Mouse (Mus musculus): Measurements from ENCODE around the gene Iqch. TPM values are rescaled to one million over a fixed set of nuclear protein-coding genes. Genes with fewer than 3 reads are reported as not detected.

The Iqch gene
- total and polyA plus RNA-seq, 2 experiments, result 0.06 to 0.28 TPM

DNA sequence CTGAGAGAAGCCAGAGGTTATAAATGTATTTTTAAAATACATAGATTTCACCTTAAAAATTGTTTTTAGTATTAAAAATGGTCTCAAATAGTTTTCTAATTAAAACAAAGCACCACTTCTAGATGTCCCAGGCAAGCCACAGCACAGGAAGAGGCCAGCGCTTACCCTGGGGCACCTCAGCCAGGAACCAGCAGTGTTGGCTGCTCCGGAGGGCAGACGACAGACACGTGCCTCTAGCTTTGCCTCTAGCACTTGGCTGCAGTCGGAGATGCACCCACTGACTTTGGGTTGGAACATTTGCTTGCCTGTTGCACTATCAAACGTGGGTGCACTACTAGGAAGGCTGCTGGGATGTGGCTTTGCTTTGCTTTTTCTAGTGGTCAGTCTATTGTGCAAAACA is 30.4 kb downstream of the Iqch start:
- Histone ChIP-seq H3K79me2 (ENCODE audit: control insufficient read depth, insufficient read depth, low read length) (no peaks in the 10 kb centered on the region), H3K27ac (replicated peaks; ENCODE audit: insufficient read depth, low read depth, low read length) (no peak overlapping the region), H3K36me3 (ENCODE audit: control insufficient read depth, insufficient read depth, low read length) (no peaks in the 10 kb centered on the region), H3K4me3 (ENCODE audit: insufficient read depth, low read depth, low read length) (no peak overlapping the region), H3K27me3 (ENCODE audit: control insufficient read depth, insufficient read depth, low read length) (no peaks in the 10 kb centered on the region), H3K4me1 (ENCODE audit: control insufficient read depth, insufficient read depth, low read length) (no peaks in the 10 kb centered on the region), H3K9ac (ENCODE audit: low read depth, low read length) (no peak overlapping the region)
- 50% methylated on average over 6 of the region's 6 CpGs for WGBS
- no peak for TF ChIP-seq POLR2A (IDR thresholded peaks at IDR 0.05; ENCODE audit: extremely low read depth, insufficient read depth, low read length)
- no peak for TF ChIP-seq CTCF (IDR thresholded peaks at IDR 0.05; ENCODE audit: low read depth, low read length)
- DNase-seq (ENCODE audit: extremely low read depth, low read depth, low spot score), result no peak

DNA sequence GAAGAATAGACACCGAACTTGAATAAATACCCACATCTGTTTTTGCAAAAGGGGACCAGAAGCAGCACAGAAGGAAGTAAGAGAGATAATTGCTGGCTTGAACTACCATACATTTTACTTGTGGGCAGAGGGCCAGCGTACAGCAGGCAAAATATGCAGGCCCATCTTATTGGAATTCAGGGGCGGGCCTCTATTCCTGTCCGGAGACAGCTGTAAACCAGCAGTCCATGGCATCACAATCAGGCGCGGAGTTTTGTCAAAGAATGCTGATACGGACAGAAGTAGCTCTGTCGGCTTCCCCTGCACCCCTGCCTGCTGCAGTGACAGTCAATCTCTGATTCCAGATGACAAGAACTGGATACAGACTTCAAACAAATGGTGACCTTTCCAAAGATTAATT is 33.5 kb downstream of the Iqch start:
- H3K9ac ChIP-seq (ENCODE audit: low read depth, low read length), result no peak overlapping the region
- DNase-seq (ENCODE audit: extremely low read depth, low read depth, low spot score), result no peak
- no peaks in the 10 kb centered on the region for H3K27me3 ChIP-seq (ENCODE audit: control insufficient read depth, insufficient read depth, low read length)
- 54% methylated on average over 8 of the region's 8 CpGs for WGBS
- TF ChIP-seq POLR2A (IDR thresholded peaks at IDR 0.05; ENCODE audit: extremely low read depth, insufficient read depth, low read length), result no peak
- no peak for TF ChIP-seq CTCF (IDR thresholded peaks at IDR 0.05; ENCODE audit: low read depth, low read length)
- no peak overlapping the region for H3K27ac ChIP-seq (replicated peaks; ENCODE audit: insufficient read depth, low read depth, low read length)
- H3K36me3 ChIP-seq (ENCODE audit: control insufficient read depth, insufficient read depth, low read length), result no peaks in the 10 kb centered on the region
- no peaks in the 10 kb centered on the region for H3K4me1 ChIP-seq (ENCODE audit: control insufficient read depth, insufficient read depth, low read length)
- no peaks in the 10 kb centered on the region for H3K79me2 ChIP-seq (ENCODE audit: control insufficient read depth, insufficient read depth, low read length)
- no peak overlapping the region for H3K4me3 ChIP-seq (ENCODE audit: insufficient read depth, low read depth, low read length)

DNA sequence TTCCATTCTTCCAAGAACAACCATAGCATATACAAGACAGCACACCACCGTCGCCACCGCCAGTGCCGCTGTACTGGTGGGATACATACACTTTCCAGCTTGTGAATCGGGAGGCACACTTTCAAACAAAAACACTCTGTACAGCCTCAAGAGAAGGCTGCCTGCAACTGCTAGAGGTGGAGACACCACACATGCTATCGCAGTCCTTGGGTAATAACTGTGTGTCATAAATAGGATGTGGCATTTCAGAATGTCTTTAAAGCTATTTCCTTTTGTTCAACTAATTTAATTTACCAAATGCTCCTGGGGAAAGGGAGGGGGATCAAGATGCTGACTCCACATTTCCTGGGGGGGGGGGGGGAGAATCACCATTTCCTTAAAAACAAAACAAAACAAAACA is 34.0 kb downstream of the Iqch start:
- no peaks in the 10 kb centered on the region for H3K4me1 ChIP-seq (ENCODE audit: control insufficient read depth, insufficient read depth, low read length)
- no peak overlapping the region for H3K4me3 ChIP-seq (ENCODE audit: insufficient read depth, low read depth, low read length)
- H3K79me2 ChIP-seq (ENCODE audit: control insufficient read depth, insufficient read depth, low read length), result no peaks in the 10 kb centered on the region
- 81% methylated on average over 6 of the region's 6 CpGs for WGBS
- H3K27me3 ChIP-seq (ENCODE audit: control insufficient read depth, insufficient read depth, low read length), result no peaks in the 10 kb centered on the region
- no peaks in the 10 kb centered on the region for H3K36me3 ChIP-seq (ENCODE audit: control insufficient read depth, insufficient read depth, low read length)
- no peak overlapping the region for H3K9ac ChIP-seq (ENCODE audit: low read depth, low read length)
- no peak for TF ChIP-seq CTCF (IDR thresholded peaks at IDR 0.05; ENCODE audit: low read depth, low read length)
- no peak for TF ChIP-seq POLR2A (IDR thresholded peaks at IDR 0.05; ENCODE audit: extremely low read depth, insufficient read depth, low read length)
- DNase-seq (ENCODE audit: extremely low read depth, low read depth, low spot score), result no peak
- H3K27ac ChIP-seq (replicated peaks; ENCODE audit: insufficient read depth, low read depth, low read length), result peak overlapping the region; percentile 18; the same call in 1 of the 2 replicates

DNA sequence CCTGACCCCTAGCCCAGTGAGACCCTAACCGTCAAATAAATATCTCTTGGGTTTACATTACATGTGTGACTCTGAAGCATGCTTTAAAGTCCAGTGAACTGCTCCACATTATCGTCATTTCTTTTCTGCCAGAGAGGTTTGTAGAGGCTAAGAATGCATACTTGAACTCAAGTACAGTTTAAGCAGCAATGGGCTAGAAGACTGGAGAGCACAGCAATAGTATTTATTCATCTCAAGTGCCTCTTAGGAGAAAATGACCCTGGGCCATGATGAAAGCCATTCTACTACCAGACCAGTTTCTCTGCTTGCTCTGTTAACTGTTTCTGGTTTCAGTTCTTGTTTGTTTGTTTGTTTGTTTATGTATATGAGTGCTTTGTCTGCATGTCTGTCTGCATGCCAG is 38.9 kb downstream of the Iqch start:
- no peak for DNase-seq (ENCODE audit: extremely low read depth, low read depth, low spot score)
- Histone ChIP-seq H3K27ac (replicated peaks; ENCODE audit: insufficient read depth, low read depth, low read length) (no peak overlapping the region), H3K27me3 (ENCODE audit: control insufficient read depth, insufficient read depth, low read length) (no peaks in the 10 kb centered on the region), H3K4me3 (ENCODE audit: insufficient read depth, low read depth, low read length) (no peak overlapping the region), H3K4me1 (ENCODE audit: control insufficient read depth, insufficient read depth, low read length) (no peaks in the 10 kb centered on the region), H3K79me2 (ENCODE audit: control insufficient read depth, insufficient read depth, low read length) (no peaks in the 10 kb centered on the region), H3K9ac (ENCODE audit: low read depth, low read length) (no peak overlapping the region), H3K36me3 (ENCODE audit: control insufficient read depth, insufficient read depth, low read length) (no peaks in the 10 kb centered on the region)
- WGBS, result 88% methylated on average over 2 of the region's 2 CpGs
- TF ChIP-seq POLR2A (IDR thresholded peaks at IDR 0.05; ENCODE audit: extremely low read depth, insufficient read depth, low read length) (no peak), CTCF (IDR thresholded peaks at IDR 0.05; ENCODE audit: low read depth, low read length) (no peak)

DNA sequence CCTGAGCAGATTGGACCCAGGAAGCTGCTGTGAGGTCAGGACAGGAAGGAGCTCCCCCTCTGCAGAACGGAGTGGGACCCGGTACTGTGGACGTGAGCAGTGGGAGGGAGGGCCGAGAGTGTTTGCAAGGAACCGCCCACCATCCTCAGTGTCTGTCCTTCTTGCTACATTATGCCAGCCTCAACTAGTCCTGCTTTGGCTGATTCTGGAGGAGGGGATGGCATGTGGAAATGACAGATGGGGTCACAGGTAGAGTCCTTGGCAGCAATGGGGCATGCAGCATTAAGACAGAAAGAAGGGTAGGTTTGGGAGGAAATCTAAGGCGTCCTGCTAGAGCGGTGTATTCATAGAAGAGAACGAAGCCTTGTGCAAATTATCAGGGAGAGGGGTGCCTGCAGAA is 40.4 kb downstream of the Iqch start:
- no peak for DNase-seq (ENCODE audit: extremely low read depth, low read depth, low spot score)
- TF ChIP-seq POLR2A (IDR thresholded peaks at IDR 0.05; ENCODE audit: extremely low read depth, insufficient read depth, low read length) (no peak), CTCF (IDR thresholded peaks at IDR 0.05; ENCODE audit: low read depth, low read length) (no peak)
- 89% methylated on average over 8 of the region's 8 CpGs for WGBS
- H3K27me3 ChIP-seq (ENCODE audit: control insufficient read depth, insufficient read depth, low read length), result no peaks in the 10 kb centered on the region
- no peaks in the 10 kb centered on the region for H3K4me1 ChIP-seq (ENCODE audit: control insufficient read depth, insufficient read depth, low read length)
- no peak overlapping the region for H3K27ac ChIP-seq (replicated peaks; ENCODE audit: insufficient read depth, low read depth, low read length)
- H3K4me3 ChIP-seq (ENCODE audit: insufficient read depth, low read depth, low read length), result no peak overlapping the region
- H3K79me2 ChIP-seq (ENCODE audit: control insufficient read depth, insufficient read depth, low read length), result no peaks in the 10 kb centered on the region
- no peak overlapping the region for H3K9ac ChIP-seq (ENCODE audit: low read depth, low read length)
- no peaks in the 10 kb centered on the region for H3K36me3 ChIP-seq (ENCODE audit: control insufficient read depth, insufficient read depth, low read length)

DNA sequence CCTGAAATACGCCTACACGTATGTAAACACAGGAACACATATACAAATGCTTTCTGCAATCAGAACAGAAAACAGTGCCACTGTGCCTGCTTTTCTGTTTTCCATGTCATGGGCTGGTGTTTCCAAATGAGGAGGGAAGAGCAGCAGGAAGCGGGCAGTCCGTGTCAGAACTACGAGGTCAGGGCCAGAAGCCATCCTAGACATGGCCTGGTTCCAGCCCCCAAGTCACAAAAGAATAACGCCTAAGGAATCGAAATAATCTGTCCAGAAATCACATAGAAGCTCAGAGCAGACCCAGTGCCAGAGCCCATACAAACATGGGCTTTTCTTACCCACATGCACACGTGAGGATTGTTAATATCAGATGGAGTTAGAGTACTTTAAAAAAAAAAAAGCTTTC is 45.4 kb downstream of the Iqch start:
- no peak overlapping the region for H3K4me3 ChIP-seq (ENCODE audit: insufficient read depth, low read depth, low read length)
- no peak for TF ChIP-seq POLR2A (IDR thresholded peaks at IDR 0.05; ENCODE audit: extremely low read depth, insufficient read depth, low read length)
- TF ChIP-seq CTCF (IDR thresholded peaks at IDR 0.05; ENCODE audit: low read depth, low read length), result no peak
- no peak overlapping the region for H3K27ac ChIP-seq (replicated peaks; ENCODE audit: insufficient read depth, low read depth, low read length)
- H3K36me3 ChIP-seq (ENCODE audit: control insufficient read depth, insufficient read depth, low read length), result no peaks in the 10 kb centered on the region
- H3K4me1 ChIP-seq (ENCODE audit: control insufficient read depth, insufficient read depth, low read length), result 0 out of 2 replicates have a peak, but pooled peaks cover 5% of the 10 kb centered on the region
- WGBS, result 66% methylated on average over 8 of the region's 8 CpGs
- H3K9ac ChIP-seq (ENCODE audit: low read depth, low read length), result no peak overlapping the region
- H3K27me3 ChIP-seq (ENCODE audit: control insufficient read depth, insufficient read depth, low read length), result no peaks in the 10 kb centered on the region
- H3K79me2 ChIP-seq (ENCODE audit: control insufficient read depth, insufficient read depth, low read length), result no peaks in the 10 kb centered on the region
- DNase-seq (ENCODE audit: extremely low read depth, low read depth, low spot score), result no peak

Measured in liver, adult 2 months (tissue).